Mouse (Mus musculus): Measurements from ENCODE around the gene Gria1.

DNA sequence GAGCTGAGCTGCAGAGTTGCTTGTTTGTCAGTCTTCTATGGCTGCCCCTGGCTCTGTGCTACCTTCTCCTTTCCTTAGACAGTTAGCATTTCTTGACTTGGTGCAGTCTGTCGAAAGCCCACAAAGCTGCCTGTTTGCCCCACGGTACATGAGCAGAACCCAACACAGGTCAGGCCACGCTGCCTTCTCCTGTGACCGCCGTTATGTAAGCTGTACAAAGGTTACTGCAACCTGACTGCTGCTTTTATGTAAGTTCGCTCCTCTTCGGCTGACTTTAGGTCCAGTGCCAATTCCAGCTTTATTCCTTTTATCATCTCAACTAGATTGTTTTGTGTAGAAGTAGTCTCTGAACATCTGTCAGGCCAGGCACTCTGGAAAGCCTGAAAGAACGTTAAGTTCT is 115.9 kb downstream of the Gria1 start:
- TF ChIP-seq CTCF (IDR thresholded peaks at IDR 0.05; ENCODE audit: extremely low read depth, insufficient read depth, insufficient read length, insufficient replicate concordance): no peak
- no peak for TF ChIP-seq POLR2A (IDR thresholded peaks at IDR 0.05; ENCODE audit: low read depth, low read length)
